Mouse (Mus musculus): ENCODE data around the gene Olfr1221. TPM values are rescaled to one million over a fixed set of nuclear protein-coding genes. Genes with fewer than 3 reads are reported as not detected.
"Not testable (repeated sequence)": the region's sequence is repeated elsewhere in the genome, so short reads cannot be mapped to it uniquely, and the experiment has no call there.

Olfr1221 gene
- polyA plus RNA-seq (2012; ENCODE audit: insufficient read depth, insufficient read length, missing spikeins) = not detected in 2 replicates

DNA sequence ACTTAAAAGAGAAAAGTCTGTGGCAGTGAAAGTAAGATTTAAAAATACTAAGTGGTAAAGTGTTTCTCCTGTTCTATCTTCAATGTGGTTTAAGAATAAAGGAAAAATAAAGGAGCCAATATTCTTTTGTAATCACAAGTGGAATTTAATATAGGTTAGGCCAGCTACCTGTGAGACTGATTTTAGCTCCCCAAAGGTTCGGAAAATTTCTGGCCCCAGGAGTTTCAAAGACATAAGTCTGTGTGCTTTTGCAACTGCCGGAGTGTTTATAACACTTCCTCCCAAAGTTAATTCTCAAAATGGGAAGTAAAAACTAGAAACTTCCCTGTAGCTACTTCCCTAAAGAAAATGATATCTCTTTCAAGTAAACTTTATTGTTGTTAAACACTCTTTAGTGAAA lies at the start of gene Olfr1221:
Olfr1221 (minus strand) TSS at position 101 of the 400 bp plus-strand sequence.
- no peak within 1 kb of the TSS for H3K27ac ChIP-seq (replicated peaks; ENCODE audit: low read depth, low read length)
- H3K4me3 ChIP-seq (ENCODE audit: insufficient read depth, low read depth, low read length) = no peak within 1 kb of the TSS
- H3K4me1 ChIP-seq (ENCODE audit: control insufficient read depth, insufficient read depth, insufficient read length, low read length) = no peaks in the 10 kb centered on the region

DNA sequence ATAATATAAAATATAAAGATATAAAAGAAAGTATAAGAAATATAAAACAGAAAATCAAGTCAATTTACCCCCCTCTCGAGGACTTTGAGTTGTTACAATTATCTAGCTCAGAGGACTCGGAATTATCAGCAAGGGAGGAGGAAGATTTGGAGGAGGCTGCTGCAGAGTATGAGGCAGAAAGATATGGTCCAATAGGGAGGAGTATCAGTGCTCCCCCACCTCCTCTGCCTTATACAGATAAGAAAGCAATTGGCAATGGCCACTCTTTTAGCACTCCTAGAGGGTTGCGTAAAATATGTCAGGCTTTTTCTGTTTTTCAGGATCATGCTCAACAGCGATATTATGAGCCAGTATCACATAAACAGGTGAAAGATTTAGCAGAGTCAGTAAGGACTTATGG lies 47.6 kb upstream of the Olfr1221 start:
- not testable (repeated sequence) for H3K27ac ChIP-seq (replicated peaks; ENCODE audit: low read depth, low read length); H3K4me1 ChIP-seq (ENCODE audit: control insufficient read depth, insufficient read depth, insufficient read length, low read length); H3K4me3 ChIP-seq (ENCODE audit: insufficient read depth, low read depth, low read length)

GRCm38 (mm10) chr2:89163991-89164390 lies 46.9 kb upstream of the Olfr1221 start, which contains the start of gene Olfr1224-ps1:
TSS of gene Olfr1224-ps1 (minus strand) at chr2:89164091.
- not testable (repeated sequence) for H3K27ac ChIP-seq (replicated peaks; ENCODE audit: low read depth, low read length); H3K4me3 ChIP-seq (ENCODE audit: insufficient read depth, low read depth, low read length); H3K4me1 ChIP-seq (ENCODE audit: control insufficient read depth, insufficient read depth, insufficient read length, low read length)

DNA sequence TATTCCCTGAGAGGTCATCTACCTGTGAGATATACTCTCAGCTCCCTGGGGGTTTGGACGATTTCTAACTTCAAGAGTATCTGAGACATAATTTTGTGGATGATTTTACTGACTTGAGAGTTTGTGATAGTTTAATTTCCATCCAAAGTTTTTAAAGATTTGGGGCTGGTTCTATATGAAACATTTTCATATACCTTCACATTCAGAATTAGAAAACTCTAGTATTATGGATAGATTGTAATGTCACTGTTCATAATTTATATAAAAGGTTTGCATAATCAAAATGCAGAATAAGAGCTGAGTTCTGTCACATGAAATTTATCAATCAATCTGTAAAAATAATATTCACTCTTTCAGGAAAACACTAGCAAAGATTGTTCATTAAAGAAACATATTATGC lies 34.4 kb upstream of the Olfr1221 start, which contains the start of gene Olfr1223:
Olfr1223 (minus strand) TSS at position 101 of the 400 bp plus-strand sequence.
- H3K4me3 ChIP-seq (ENCODE audit: insufficient read depth, low read depth, low read length) = no peak within 1 kb of the TSS

DNA sequence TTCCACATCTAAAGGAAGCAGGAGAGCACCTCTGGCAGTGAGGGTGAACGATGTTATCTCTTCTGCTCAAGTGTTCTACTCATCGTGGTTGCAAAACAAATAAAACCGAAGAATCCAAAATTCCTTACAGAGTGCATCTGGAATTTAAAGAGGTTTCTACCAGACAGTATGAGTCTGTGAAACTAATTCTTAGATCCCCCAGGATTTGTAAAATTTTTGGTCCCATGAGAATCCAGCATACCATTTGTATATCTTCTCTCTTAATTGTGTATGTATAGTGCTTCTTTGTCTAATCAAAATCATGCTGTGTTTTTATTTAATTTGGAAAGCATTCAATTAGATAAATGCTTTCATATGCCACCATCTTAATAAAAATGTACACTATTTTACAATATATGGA lies 15.9 kb upstream of the Olfr1221 start, which contains the start of gene Olfr1222:
Olfr1222 (minus strand) TSS at position 101 of the 400 bp plus-strand sequence.
- no peak within 1 kb of the TSS for H3K27ac ChIP-seq (replicated peaks; ENCODE audit: low read depth, low read length)
- H3K4me3 ChIP-seq (ENCODE audit: insufficient read depth, low read depth, low read length) = no peak within 1 kb of the TSS
- H3K4me1 ChIP-seq (ENCODE audit: control insufficient read depth, insufficient read depth, insufficient read length, low read length) = no peaks in the 10 kb centered on the region

More for the DNA sequence above, 34.4 kb upstream of the Olfr1221 start, which contains the start of gene Olfr1223:
- no peak within 1 kb of the TSS for H3K27ac ChIP-seq (replicated peaks; ENCODE audit: low read depth, low read length)
- H3K4me1 ChIP-seq (ENCODE audit: control insufficient read depth, insufficient read depth, insufficient read length, low read length) = no peaks in the 10 kb centered on the region

DNA sequence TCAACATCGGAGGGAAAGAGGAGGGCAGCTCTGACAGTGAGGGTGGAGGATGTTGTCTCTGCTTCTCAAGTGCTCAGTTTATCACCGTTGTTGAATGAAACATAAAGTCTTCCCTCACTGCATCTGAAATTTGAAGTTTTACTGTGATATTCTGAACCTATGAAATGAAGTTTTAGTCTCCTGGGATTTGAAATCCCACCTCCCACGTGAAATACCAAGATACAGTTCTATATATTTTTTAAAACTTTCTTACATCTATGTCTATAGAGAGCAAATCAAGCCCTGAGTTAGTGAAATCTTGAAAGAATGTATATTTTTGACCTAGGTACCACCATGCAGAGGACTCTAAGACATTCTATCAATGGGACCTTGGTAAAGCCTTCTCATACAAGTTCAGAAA lies 10.3 kb downstream of the Olfr1221 start, which contains the start of gene Olfr1220:
Olfr1220 (minus strand) TSS at position 101 of the 400 bp plus-strand sequence.
- Histone ChIP-seq H3K27ac (replicated peaks; ENCODE audit: low read depth, low read length) (no peak within 1 kb of the TSS), H3K4me1 (ENCODE audit: control insufficient read depth, insufficient read depth, insufficient read length, low read length) (no peaks in the 10 kb centered on the region), H3K4me3 (ENCODE audit: insufficient read depth, low read depth, low read length) (no peak within 1 kb of the TSS)

- Histone ChIP-seq H3K4me3 (ENCODE audit: insufficient read depth, low read depth, low read length) (no peak overlapping the region), H3K27ac (replicated peaks; ENCODE audit: low read depth, low read length) (no peak overlapping the region), H3K4me1 (ENCODE audit: control insufficient read depth, insufficient read depth, insufficient read length, low read length) (no peaks in the 10 kb centered on the region)
Observed at GRCm38 (mm10) chr2:89105651-89106050, 11.4 kb downstream of the Olfr1221 start.

GRCm38 (mm10) chr2:89093848-89094247 lies 23.2 kb downstream of the Olfr1221 start:
- H3K27ac ChIP-seq (replicated peaks; ENCODE audit: low read depth, low read length) = no peak overlapping the region
- H3K4me3 ChIP-seq (ENCODE audit: insufficient read depth, low read depth, low read length) = no peak overlapping the region
- no peaks in the 10 kb centered on the region for H3K4me1 ChIP-seq (ENCODE audit: control insufficient read depth, insufficient read depth, insufficient read length, low read length)

GRCm38 (mm10) chr2:89083413-89083812 lies 33.7 kb downstream of the Olfr1221 start, which contains the start of gene Olfr1219:
TSS of gene Olfr1219 (minus strand) at chr2:89083513.
- Histone ChIP-seq H3K4me1 (ENCODE audit: control insufficient read depth, insufficient read depth, insufficient read length, low read length) (no peaks in the 10 kb centered on the region), H3K4me3 (ENCODE audit: insufficient read depth, low read depth, low read length) (no peak within 1 kb of the TSS), H3K27ac (replicated peaks; ENCODE audit: low read depth, low read length) (no peak within 1 kb of the TSS)

GRCm38 (mm10) chr2:89081487-89081886 lies 35.6 kb downstream of the Olfr1221 start:
- Histone ChIP-seq H3K27ac (replicated peaks; ENCODE audit: low read depth, low read length) (no peak overlapping the region), H3K4me1 (ENCODE audit: control insufficient read depth, insufficient read depth, insufficient read length, low read length) (no peaks in the 10 kb centered on the region)

GRCm38 (mm10) chr2:89061087-89061486 lies 56.0 kb downstream of the Olfr1221 start, which contains the start of gene Olfr1218:
TSS of gene Olfr1218 (minus strand) at chr2:89061187.
- Histone ChIP-seq H3K4me3 (ENCODE audit: insufficient read depth, low read depth, low read length) (no peak within 1 kb of the TSS), H3K4me1 (ENCODE audit: control insufficient read depth, insufficient read depth, insufficient read length, low read length) (no peaks in the 10 kb centered on the region), H3K27ac (replicated peaks; ENCODE audit: low read depth, low read length) (no peak within 1 kb of the TSS)

More at GRCm38 (mm10) chr2:89081487-89081886, 35.6 kb downstream of the Olfr1221 start:
- H3K4me3 ChIP-seq (ENCODE audit: insufficient read depth, low read depth, low read length) = no peak overlapping the region

Other genes starting within 250 kb of the Olfr1221 start
- not detected in 2 replicates for gene Olfr1208, start 215.0 kb downstream of the Olfr1221 start, polyA plus RNA-seq (2012; ENCODE audit: insufficient read depth, insufficient read length, missing spikeins)
- gene Olfr1209, start 202.1 kb downstream of the Olfr1221 start, polyA plus RNA-seq (2012; ENCODE audit: insufficient read depth, insufficient read length, missing spikeins) = not detected in 2 replicates
- not detected in 2 replicates for gene Olfr1211, start 179.2 kb downstream of the Olfr1221 start, polyA plus RNA-seq (2012; ENCODE audit: insufficient read depth, insufficient read length, missing spikeins)
- not detected in 2 replicates for gene Olfr1212, start 163.3 kb downstream of the Olfr1221 start, polyA plus RNA-seq (2012; ENCODE audit: insufficient read depth, insufficient read length, missing spikeins)
- gene Gm13762, start 137.0 kb downstream of the Olfr1221 start, polyA plus RNA-seq (2012; ENCODE audit: insufficient read depth, insufficient read length, missing spikeins) = not detected in 2 replicates
- not detected in 2 replicates for gene Olfr1214, start 124.6 kb downstream of the Olfr1221 start, polyA plus RNA-seq (2012; ENCODE audit: insufficient read depth, insufficient read length, missing spikeins)
- not detected in 2 replicates for gene Olfr1215, start 110.3 kb downstream of the Olfr1221 start, polyA plus RNA-seq (2012; ENCODE audit: insufficient read depth, insufficient read length, missing spikeins)
- not detected in 2 replicates for gene Olfr1216, start 98.9 kb downstream of the Olfr1221 start, polyA plus RNA-seq (2012; ENCODE audit: insufficient read depth, insufficient read length, missing spikeins)
- gene Olfr1217, start 85.2 kb downstream of the Olfr1221 start, polyA plus RNA-seq (2012; ENCODE audit: insufficient read depth, insufficient read length, missing spikeins) = not detected in 2 replicates
- gene Olfr1218, start 56.1 kb downstream of the Olfr1221 start, polyA plus RNA-seq (2012; ENCODE audit: insufficient read depth, insufficient read length, missing spikeins) = not detected in 2 replicates
- gene Olfr1219, start 33.8 kb downstream of the Olfr1221 start, polyA plus RNA-seq (2012; ENCODE audit: insufficient read depth, insufficient read length, missing spikeins) = not detected in 2 replicates
- gene Olfr1220, start 10.4 kb downstream of the Olfr1221 start, polyA plus RNA-seq (2012; ENCODE audit: insufficient read depth, insufficient read length, missing spikeins) = not detected in 2 replicates
- not detected in 2 replicates for gene Olfr1222, start 15.8 kb upstream of the Olfr1221 start, polyA plus RNA-seq (2012; ENCODE audit: insufficient read depth, insufficient read length, missing spikeins)
- gene Olfr1223, start 34.3 kb upstream of the Olfr1221 start, polyA plus RNA-seq (2012; ENCODE audit: insufficient read depth, insufficient read length, missing spikeins) = not detected in 2 replicates
- not detected in 2 replicates for gene Olfr1224-ps1, start 46.8 kb upstream of the Olfr1221 start, polyA plus RNA-seq (2012; ENCODE audit: insufficient read depth, insufficient read length, missing spikeins)
- not detected in 2 replicates for gene Olfr1225, start 57.4 kb upstream of the Olfr1221 start, polyA plus RNA-seq (2012; ENCODE audit: insufficient read depth, insufficient read length, missing spikeins)
- not detected in 2 replicates for gene Olfr1226, start 82.8 kb upstream of the Olfr1221 start, polyA plus RNA-seq (2012; ENCODE audit: insufficient read depth, insufficient read length, missing spikeins)
- not detected in 2 replicates for gene Olfr1228, start 136.8 kb upstream of the Olfr1221 start, polyA plus RNA-seq (2012; ENCODE audit: insufficient read depth, insufficient read length, missing spikeins)
- not detected in 2 replicates for gene Olfr1229, start 170.7 kb upstream of the Olfr1221 start, polyA plus RNA-seq (2012; ENCODE audit: insufficient read depth, insufficient read length, missing spikeins)
- not detected in 2 replicates for gene Olfr1230, start 180.0 kb upstream of the Olfr1221 start, polyA plus RNA-seq (2012; ENCODE audit: insufficient read depth, insufficient read length, missing spikeins)
- gene Olfr1231, start 189.8 kb upstream of the Olfr1221 start, polyA plus RNA-seq (2012; ENCODE audit: insufficient read depth, insufficient read length, missing spikeins) = not detected in 2 replicates
- not detected in 2 replicates for gene Olfr1232, start 212.4 kb upstream of the Olfr1221 start, polyA plus RNA-seq (2012; ENCODE audit: insufficient read depth, insufficient read length, missing spikeins)
- not detected in 2 replicates for gene Olfr1233, start 225.1 kb upstream of the Olfr1221 start, polyA plus RNA-seq (2012; ENCODE audit: insufficient read depth, insufficient read length, missing spikeins)
- gene Olfr1234, start 247.6 kb upstream of the Olfr1221 start, polyA plus RNA-seq (2012; ENCODE audit: insufficient read depth, insufficient read length, missing spikeins) = not detected in 2 replicates

Data from brown adipose tissue, adult 24 weeks (tissue).